Comparison of ENCODE assay signal across 8 mouse cellular contexts in genomic region chr2:34646541-34646865, GRCm38 (mm10).
A peak's percentile ranks its signal among the peaks of the same experiment; 100 is the strongest.
DNase-seq lines count a peak whose midpoint lies in the region; ATAC-seq lines count a peak whose summit lies in the region.

No protein-coding gene starts in this region.

- H3K27me3 ChIP-seq in liver, embryonic 11.5 days (replicated peaks; ENCODE audit: control insufficient read depth, insufficient read depth, low read length), result no peaks in the 10 kb centered on the region
- H3K27me3 ChIP-seq in embryonic facial prominence, embryonic 15.5 days, result no peaks in the 10 kb centered on the region
- H3K27me3 ChIP-seq in intestine, embryonic 16.5 days (replicated peaks; ENCODE audit: control insufficient read depth, insufficient read depth, low read length), result no peaks in the 10 kb centered on the region
- no peaks in the 10 kb centered on the region for H3K27me3 ChIP-seq in neural tube, embryonic 12.5 days (replicated peaks)

- no peak for ATAC-seq in liver, embryonic 11.5 days (replicated peaks; ENCODE audit: low FRiP score)
- no peak for ATAC-seq in embryonic facial prominence, embryonic 15.5 days (ENCODE audit: insufficient number of reproducible peaks, low FRiP score, low TSS enrichment, low read depth)
- ATAC-seq in intestine, embryonic 16.5 days, result no peak
- ATAC-seq in neural tube, embryonic 12.5 days (ENCODE audit: low FRiP score, low read depth), result no peak
- no peak; the same call in 1 of the 2 replicates for ATAC-seq in cerebellum, adult (ENCODE audit: insufficient number of reproducible peaks, low FRiP score, low TSS enrichment)

- H3K4me1 ChIP-seq in liver, embryonic 11.5 days (replicated peaks; ENCODE audit: control insufficient read depth, insufficient read depth, low read length), result peaks cover 4% of the 10 kb centered on the region; the same call in 1 of the 2 replicates
- peaks cover 10% of the 10 kb centered on the region for H3K4me1 ChIP-seq in embryonic facial prominence, embryonic 15.5 days
- peaks cover 10% of the 10 kb centered on the region for H3K4me1 ChIP-seq in intestine, embryonic 16.5 days (ENCODE audit: control insufficient read depth, insufficient read depth, low read length)
- H3K4me1 ChIP-seq in neural tube, embryonic 12.5 days, result peaks cover 11% of the 10 kb centered on the region

- H3K27ac ChIP-seq in liver, embryonic 11.5 days (ENCODE audit: low read depth, low read length), result no peak overlapping the region
- no peak overlapping the region for H3K27ac ChIP-seq in embryonic facial prominence, embryonic 15.5 days (replicated peaks)
- no peak overlapping the region for H3K27ac ChIP-seq in intestine, embryonic 16.5 days (ENCODE audit: low read length)
- no peak overlapping the region for H3K27ac ChIP-seq in neural tube, embryonic 12.5 days

- WGBS in liver, embryonic 11.5 days, result 8% methylated on average over 5 of the region's 5 CpGs
- WGBS in embryonic facial prominence, embryonic 15.5 days, result 11% methylated on average over 5 of the region's 5 CpGs
- WGBS in intestine, embryonic 16.5 days, result 11% methylated on average over 5 of the region's 5 CpGs
- 8% methylated on average over 5 of the region's 5 CpGs for WGBS in neural tube, embryonic 12.5 days

- no peaks in the 10 kb centered on the region for H3K36me3 ChIP-seq in liver, embryonic 11.5 days (ENCODE audit: control insufficient read depth, insufficient read depth, low read length)
- no peaks in the 10 kb centered on the region for H3K36me3 ChIP-seq in embryonic facial prominence, embryonic 15.5 days
- H3K36me3 ChIP-seq in intestine, embryonic 16.5 days (ENCODE audit: control insufficient read depth, insufficient read depth, low read length), result no peaks in the 10 kb centered on the region
- no peaks in the 10 kb centered on the region for H3K36me3 ChIP-seq in neural tube, embryonic 12.5 days

- H3K9ac ChIP-seq in liver, embryonic 11.5 days (ENCODE audit: low read depth, low read length), result no peak overlapping the region
- no peak overlapping the region for H3K9ac ChIP-seq in embryonic facial prominence, embryonic 15.5 days
- H3K9ac ChIP-seq in intestine, embryonic 16.5 days (ENCODE audit: low read depth, low read length), result no peak overlapping the region
- no peak overlapping the region for H3K9ac ChIP-seq in neural tube, embryonic 12.5 days

- H3K4me2 ChIP-seq in liver, embryonic 11.5 days, result peak overlapping the region; percentile 89
- H3K4me2 ChIP-seq in embryonic facial prominence, embryonic 15.5 days (replicated peaks), result peak overlapping the region; percentile 78
- peak overlapping the region; percentile 91 for H3K4me2 ChIP-seq in intestine, embryonic 16.5 days (ENCODE audit: low read depth, low read length)
- H3K4me2 ChIP-seq in neural tube, embryonic 12.5 days (replicated peaks), result peak overlapping the region; percentile 58

- no peaks in the 10 kb centered on the region for H3K9me3 ChIP-seq in liver, embryonic 11.5 days (ENCODE audit: control insufficient read depth, low read length)
- H3K9me3 ChIP-seq in embryonic facial prominence, embryonic 15.5 days (replicated peaks), result no peaks in the 10 kb centered on the region
- no peaks in the 10 kb centered on the region; the same call in 1 of the 2 replicates for H3K9me3 ChIP-seq in intestine, embryonic 16.5 days (ENCODE audit: control insufficient read depth, low read length)
- no peaks in the 10 kb centered on the region for H3K9me3 ChIP-seq in neural tube, embryonic 12.5 days

- DNase-seq in liver, embryonic 11.5 days (ENCODE audit: low spot score), result no peak
- DNase-seq in liver, result no peak
- DNase-seq in gastrocnemius, postnatal 4 days (ENCODE audit: low spot score in 2 of 2), result no peak
- DNase-seq in spleen, adult 12 weeks (ENCODE audit: low spot score), result no peak

- peak overlapping the region; percentile 53 for H3K4me3 ChIP-seq in liver, embryonic 11.5 days (ENCODE audit: low read depth, low read length)
- peak overlapping the region; percentile 44 for H3K4me3 ChIP-seq in embryonic facial prominence, embryonic 15.5 days (replicated peaks)
- H3K4me3 ChIP-seq in intestine, embryonic 16.5 days (ENCODE audit: low read length), result peak overlapping the region; percentile 53; the same call in 1 of the 2 replicates
- peak overlapping the region; percentile 23; the same call in 1 of the 2 replicates for H3K4me3 ChIP-seq in neural tube, embryonic 12.5 days
